Mouse (Mus musculus): ENCODE measurements around the gene Cacna1g.

Gene Cacna1g

DNA sequence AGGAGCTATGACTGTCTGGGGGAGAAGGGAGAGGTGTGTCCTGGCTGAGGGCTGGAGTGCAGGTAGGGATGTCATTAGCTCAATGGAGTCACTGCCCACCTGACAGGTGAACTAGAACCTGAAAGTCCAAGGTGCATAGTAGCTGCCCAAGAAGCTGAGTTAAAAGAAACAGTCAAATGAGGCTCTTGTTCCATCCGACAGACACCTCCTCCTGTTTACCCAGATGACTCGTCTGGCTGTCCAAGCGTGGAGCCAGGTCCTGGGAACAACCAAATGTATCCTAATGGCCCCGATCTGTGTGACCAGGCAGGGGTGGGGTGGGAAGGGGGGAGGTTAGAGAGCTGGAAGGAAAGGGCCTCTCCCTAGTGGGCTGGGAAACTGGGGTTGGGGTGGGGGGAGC lies 28.7 kb downstream of the Cacna1g start:
- no peak for DNase-seq (ENCODE audit: low spot score)

DNA sequence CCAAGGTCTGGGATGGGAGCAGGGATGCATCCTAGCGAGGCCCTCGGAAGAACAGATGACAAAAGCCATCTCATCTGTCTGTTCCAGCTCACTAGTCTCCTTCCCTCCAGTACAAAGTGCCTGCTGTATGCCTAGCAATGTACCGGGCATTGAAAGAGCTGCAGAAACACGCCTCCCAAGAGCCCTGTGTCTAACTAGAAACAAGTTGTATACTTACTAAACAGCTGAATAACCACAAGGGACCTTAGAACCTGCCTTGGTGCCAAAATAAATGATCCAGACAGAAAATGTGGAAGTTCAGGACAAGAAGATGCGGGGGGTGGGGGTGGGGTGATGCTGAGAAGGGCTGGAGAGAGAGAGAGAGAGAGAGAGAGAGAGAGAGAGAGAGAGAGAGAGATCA lies 29.2 kb downstream of the Cacna1g start:
- DNase-seq (ENCODE audit: low spot score): no peak

DNA sequence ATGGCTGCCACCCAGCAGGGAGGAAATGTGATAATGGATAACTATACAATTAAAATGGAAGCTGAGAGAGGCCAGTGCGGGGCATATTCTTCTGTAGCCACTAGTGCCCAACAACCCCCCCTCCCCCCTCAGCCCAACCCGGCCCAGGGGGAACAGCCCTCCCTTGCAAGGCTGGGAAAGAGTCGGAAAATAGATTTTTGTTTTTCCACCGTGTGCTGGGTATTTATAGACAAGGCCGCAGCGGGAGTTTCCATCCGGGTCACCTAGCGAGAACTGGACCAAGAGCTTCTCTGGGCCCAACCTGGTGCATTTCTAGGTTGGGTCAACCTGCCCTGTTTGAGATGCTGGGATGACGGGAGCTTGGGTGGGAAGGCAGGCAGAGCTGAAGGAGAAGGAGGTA lies 32.2 kb downstream of the Cacna1g start:
- no peak for DNase-seq (ENCODE audit: low spot score)

DNA sequence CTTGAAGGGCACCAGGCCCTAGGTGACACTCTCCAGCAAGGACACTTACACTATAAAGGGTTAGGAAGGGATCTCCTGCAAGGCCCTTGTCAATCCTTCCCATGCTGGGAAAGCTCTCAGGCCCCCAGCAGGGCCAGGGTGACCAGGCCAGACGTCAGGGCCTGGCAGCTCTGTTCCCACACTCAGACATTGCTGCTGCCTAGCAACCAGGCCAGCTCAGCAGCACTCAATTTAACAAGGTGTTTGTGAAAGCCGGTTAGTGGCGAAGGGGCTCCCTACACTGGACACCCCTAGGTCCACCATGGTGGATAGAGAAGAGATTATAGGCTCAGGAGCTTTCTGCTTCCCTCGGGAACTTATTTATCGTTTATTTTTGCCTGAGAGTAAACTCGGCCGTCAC lies 32.9 kb downstream of the Cacna1g start:
- DNase-seq (ENCODE audit: low spot score): no peak

DNA sequence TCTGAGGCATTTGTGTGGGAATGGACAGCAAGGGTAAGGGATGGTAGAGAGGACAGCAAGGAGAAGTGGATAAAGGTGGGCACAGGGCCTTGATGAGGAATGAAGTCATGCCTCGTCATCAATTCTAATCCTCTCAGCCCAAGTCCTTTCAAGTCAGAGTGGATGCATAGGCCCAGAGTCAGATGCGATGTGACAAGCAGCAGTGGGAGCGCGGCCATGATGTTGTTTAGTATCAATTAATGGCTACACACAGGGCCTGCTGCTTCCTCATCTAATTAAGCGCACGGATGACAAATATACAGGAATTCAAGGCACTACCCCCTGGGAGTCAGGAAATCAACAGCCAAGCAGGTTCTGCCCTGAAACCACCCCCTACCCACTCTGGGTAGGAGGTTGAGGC lies 33.6 kb downstream of the Cacna1g start:
- DNase-seq (ENCODE audit: low spot score): no peak

DNA sequence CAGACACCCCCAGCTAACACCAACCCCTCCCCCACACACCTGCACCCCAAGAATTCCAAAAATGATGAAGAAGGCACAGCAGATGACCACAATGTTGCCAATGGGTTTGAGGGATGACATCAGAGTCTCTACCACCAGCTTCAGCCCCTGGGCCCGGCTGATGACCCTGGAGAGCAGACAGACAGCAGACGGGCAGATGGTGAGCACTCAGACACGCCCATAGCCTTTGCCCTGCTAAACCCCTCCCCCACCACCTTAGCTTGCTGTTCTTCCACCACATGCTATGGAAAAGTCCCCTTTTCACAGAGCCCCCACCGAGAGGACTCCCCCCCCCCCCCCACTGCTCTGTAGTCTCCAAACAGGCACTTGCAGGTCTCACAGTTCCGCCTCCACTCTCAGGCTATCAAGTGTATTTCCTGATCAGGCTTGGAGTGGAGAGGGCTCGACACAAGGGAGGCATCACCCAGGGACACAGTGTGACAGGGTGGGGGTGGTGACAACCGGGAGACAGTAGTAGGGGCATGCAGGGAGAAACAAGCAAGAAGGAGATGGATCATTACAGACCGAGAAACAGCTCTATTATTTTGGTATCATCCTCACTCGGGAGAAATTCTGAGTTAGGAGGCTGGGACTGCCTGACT lies 44.9 kb downstream of the Cacna1g start:
- DNase-seq (ENCODE audit: low spot score): no peak

DNA sequence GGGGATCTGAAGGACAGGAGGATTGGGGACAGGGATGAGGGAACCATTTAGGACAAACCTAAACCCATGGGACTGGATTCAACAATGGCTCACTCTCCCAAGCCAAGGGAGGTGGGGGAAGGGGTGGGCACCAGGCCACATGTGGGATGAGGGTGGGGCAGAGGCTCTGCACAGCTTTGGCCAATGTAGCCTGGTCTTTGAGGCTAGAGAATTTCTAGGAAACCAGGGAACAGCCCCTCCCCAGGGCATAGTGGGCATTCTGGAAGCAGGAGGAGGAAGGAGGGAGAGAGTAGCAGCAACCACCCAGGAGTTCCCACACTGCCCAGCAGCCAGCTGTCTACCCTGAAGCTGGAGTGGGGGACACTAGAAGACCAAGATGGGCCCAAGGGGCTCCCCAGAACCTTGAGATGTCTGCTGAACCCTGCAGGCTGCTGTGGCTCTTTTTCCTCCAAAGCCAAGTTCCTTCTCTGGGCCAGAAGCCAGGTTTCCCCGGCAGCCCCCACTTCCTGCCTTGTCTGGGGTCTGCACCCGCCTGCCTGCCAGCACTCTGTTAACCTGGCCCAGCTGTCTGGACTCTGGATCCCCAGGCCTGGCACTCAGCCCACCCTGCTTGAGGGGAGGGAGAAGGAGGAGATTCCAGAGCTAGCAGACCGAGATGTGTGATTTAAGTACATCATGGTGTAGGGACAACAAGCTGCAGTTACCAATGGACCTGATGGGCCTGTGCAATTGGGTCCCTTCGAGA lies 45.7 kb downstream of the Cacna1g start:
- DNase-seq (ENCODE audit: low spot score): no peak

DNA sequence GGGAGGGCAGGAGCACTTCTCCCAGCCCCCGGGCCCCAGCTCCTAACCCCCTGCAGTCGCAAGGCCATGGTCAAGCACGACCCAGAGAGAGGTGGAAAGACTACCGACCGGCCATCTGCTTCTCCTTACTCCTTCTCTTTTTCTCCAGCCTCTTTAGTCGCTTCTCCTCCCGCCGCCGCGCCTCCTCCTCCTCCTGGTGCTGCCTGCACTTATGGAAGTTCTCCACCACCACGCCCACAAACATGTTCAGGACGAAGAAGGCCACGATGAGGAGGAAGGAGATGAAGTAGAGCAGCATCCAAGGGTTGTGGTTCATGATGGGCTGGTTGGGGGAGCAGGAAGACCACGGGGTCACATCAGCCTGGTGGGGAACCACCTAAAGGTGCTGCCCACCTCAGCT lies 48.3 kb downstream of the Cacna1g start:
- no peak for DNase-seq (ENCODE audit: low spot score)

DNA sequence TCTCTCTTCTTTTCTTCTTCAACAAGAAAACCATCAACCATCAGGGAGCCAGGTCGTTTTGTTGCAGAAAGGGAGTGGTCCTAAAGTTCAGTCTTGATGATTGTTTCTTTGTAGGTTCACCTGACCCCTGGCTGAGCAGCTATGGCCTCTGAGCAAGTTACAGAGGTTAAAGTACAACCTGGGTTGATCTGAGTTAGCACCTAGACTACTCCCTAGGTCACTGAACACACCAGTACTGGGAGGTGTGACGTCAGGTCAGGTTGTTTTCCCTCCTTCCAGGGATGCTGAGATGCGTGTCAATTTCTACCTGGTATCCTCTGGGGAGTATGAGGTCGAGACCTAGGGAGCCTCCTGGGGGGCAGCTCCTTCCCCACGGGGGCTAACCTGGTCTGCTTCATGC lies 48.8 kb downstream of the Cacna1g start:
- DNase-seq (ENCODE audit: low spot score): no peak

DNA sequence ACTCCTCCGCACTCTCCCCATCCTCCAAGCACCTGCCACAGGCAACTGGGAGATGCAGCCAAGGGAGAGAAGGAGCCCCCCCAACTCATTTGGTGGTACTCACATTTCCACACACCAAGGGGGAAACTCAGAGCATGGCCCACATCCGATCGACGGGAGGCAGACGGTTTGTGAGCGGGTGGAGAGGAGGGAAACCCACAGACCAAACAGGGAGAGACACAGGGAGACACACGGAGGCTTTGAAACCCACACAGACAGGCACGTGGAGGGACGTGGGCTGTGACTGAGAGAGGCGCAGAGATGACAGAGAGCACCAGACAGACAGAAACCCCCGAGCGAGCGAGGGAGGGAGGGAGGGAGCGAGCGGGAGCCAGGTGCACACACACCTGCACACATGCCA lies 49.6 kb downstream of the Cacna1g start:
- DNase-seq (ENCODE audit: low spot score): no peak

DNA sequence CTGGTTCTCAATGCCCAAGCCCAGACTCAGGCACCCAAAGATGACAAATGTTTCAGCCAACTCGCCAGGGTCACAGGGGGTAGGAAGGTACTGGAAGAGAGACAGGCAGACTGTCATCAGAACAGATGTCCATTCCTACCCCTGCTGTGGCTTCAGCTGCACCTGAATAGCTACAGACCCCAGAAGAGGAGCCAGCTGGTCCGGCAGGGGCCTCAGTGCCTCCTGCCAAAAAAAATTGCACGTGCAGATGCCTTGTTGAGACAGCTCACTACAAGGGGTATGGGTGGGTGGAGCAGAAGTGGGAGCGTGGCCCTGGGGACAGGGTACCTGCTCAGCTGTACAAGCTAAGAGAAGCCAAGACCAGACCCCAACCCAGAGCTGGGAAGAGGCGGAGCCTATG lies 50.1 kb downstream of the Cacna1g start:
- no peak for DNase-seq (ENCODE audit: low spot score)

DNA sequence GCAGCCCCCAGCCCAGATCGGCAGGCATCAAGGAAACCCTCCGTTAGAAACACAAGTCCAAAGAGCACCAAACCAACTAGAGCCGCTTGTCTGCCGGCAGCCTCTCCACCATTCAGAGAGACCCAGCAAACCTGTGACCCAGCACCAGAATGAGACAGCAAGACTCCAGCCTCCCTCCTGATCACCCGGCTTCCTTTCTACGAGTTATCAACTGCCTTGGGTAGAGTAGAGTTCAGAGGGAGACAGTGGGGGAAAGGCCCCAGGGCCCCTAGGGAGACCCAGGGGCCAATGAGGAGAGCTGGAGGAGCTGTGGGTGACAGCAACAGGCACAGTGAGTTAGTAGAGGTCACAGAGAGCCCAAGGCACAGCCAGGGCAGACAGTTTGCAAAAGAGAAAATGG lies 53.0 kb downstream of the Cacna1g start:
- DNase-seq (ENCODE audit: low spot score): no peak

DNA sequence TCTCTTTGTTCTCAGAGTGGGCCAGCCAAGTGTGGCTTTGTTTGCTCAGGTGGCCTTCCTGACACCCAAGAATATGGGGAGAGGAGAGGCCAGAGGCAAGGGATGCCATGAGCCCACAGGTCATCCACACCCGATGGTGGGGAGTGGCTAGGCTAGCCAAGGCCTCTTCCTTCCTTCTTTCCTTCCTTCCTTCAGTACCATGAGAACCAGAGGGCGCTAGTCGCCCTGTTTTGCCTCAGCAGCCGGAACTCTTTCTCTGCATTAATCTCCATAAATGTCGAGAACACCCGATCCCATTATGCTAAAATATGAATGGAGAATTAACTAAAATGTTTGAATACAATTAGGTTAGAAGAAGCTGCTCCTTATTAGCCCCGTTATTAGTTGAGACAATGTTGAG lies 53.7 kb downstream of the Cacna1g start:
- DNase-seq (ENCODE audit: low spot score): no peak

DNA sequence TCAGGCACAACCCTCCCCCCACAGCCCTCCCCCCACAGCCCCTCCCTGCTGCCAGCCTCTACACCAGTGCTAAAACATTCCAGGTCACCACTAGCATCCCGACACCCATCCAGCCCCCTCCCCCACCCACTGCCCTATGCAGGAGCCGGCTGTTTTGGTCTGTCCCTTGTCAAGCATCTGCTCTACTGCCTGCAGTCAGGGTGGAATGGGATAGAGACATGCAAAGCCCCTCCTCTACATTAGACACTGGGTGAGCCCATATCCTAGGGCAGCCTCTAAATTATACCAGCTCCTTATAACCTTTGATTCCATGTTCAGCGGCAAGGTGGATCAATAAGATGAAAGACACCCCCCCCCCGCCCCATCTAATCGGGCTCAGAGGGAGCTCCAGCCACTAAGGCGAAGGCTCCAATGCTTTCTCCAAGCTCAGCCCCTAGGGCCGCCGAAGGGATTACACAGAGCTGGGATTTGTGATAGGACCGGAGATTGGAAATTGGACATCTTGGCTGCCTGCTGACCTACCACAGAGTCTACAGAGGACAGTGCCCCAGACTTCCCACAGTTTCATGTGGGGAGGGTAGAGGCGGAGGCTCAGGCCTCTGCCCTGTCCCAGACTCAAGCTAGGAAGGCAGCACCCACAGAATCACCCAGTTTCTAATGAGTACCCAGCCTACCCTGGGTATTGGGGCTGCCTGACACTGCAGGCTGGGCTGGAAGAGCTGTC lies 54.8 kb downstream of the Cacna1g start:
- DNase-seq (ENCODE audit: low spot score): no peak

DNA sequence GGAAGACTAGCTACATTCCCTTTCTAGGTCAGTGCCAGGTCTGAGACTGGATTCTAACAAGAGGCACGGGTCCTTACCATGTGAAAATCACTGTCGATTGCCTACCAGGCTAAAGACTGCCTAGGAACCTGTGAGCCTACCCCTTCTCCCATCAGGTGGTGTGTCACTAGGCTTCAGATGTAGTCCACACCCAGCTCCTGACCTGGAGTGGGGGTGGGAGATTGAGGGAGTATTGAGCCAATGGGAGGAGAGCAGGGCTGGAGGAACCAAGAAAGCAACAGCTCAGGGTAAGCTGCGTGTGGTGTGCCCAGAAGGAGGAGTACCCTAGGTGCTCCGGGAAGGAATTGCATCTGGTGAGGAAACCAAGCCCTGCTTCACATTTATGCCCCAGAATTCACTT lies 60.0 kb downstream of the Cacna1g start:
- no peak for DNase-seq (ENCODE audit: low spot score)

DNA sequence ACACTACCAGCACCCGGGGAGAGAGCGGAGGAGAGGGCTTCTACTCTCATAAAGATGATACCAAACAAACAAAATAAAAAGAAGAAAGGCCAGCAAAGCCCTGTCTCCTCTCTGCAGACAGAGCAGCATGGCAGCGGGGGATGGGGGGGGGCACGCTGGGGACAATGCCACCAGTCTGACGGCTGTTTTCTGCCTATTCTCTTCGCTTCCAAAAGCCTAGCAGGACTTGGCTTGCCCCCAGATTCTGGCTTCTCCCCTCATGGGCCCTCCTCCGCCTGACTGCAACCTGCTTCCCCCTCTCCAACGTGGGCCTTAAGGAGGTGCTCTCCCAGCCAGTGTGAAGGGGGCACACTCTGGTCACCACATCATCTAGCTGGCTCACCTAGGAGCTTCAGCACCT lies 60.5 kb downstream of the Cacna1g start:
- no peak for DNase-seq (ENCODE audit: low spot score)

DNA sequence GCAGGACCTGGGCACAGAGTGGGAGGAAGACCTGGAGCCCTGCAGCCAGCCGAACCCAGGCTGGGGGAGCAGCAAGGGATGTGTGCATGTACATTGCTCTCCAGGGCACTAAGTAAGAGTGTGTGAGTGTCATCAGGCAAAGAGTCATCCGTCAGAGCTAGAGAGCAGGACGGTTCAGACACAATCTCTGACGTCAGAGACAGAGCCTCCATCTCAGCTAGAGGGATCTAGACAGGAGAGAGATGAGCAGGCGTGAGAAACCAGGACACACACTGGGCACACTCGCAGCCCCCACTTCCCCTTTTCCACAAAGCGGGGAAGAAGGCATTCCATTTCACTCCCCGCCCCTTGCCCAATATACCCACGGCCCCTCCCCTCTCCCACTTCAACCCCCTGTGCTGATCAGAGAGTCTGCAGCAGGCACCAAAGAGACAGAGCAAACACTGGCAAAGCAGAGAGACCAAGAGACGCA lies 61.0 kb downstream of the Cacna1g start:
- no peak for DNase-seq (ENCODE audit: low spot score)

DNA sequence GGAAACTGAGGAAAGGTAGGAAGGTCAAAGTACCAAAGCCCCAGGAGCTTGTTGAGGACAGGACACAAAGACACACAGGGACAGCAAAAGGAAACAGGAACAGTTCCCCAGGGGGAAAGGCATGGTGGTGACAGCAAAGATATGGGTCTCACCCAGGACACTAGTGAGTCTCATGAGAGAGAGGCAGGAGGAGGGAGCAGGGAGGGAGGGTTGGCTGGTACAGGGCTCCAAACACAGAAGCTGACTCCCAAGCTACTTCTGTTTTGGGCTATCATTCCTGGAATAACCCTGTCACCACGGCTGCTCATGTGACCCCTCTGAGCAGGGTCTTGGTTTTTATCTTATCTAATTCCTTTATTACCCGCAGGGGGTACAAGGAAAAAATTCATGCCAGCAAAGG lies 61.4 kb downstream of the Cacna1g start:
- DNase-seq (ENCODE audit: low spot score): no peak

DNA sequence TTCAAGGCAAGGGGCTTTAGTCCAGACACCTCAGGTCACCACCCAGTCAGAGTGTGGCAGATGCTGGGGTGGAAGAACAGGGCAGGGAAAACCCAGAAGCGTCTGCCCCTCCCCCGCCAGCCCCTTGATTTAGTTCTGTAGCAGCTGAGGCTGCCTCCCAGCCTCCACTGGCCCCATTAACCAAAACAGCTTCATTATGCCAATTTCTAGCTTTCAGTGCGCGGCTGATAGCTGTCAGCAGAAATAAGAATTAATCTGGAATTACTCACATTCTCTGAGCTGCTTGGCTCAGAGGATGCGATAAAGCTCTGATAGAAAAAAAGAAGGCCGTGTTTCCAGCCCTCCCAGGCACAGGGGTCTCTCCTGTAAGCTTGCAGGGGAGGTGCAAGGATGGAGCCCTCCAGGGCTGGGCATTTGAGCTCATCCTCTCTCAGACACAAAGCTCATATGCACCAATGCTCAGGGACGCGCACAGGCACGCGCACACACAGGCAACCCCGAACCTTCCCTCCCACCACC lies 66.1 kb downstream of the Cacna1g start:
- no peak for DNase-seq (ENCODE audit: low spot score)

DNA sequence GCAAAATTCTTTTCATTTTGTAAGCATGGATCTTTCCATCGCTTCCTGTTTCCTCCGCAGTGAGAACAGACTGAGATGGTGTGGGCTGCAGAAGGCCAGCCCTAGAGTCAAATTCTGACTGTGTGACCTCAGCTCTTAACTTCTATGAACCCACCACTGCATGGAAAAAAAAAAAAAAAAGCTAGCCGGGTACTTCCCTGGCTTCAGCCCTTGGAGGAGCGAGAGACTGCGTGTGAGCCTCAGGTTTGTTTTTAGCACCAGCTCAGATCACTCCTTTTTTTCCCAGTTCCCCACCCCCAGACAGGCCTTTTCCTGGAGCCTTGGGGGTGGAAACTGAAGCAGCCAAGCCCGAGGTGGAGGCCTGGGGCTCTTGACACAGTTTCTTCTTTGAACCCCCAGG lies 68.7 kb downstream of the Cacna1g start:
- no peak for DNase-seq (ENCODE audit: low spot score)

DNA sequence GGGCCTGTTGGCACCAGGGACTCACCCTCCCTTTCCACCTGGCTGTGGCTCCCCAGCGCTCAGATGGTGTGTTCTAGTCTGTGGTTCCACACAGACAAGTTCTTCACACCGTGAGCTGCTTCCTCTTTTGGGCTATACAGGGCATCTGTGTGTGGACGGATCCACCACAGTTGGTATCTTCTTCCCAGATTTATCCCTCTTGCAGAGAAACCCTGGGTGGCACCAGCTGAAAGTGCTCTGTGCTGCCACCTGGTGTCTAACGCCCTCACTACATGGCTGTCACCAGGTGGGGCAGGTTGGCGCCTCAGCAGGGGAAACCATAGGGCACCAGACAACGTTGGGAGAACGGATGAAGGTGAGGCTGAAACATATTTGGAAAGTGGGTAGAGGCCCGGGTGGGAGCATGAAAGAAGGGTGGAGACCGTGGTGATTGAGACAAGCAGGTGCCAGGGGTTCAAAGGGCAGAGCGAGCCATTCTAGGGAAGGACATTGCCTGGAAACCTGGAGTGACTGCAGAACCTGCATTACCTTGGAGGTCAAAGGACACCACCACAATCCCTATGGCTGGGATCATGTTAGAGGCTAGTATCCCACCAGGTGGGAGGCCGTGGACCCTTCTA lies 69.2 kb downstream of the Cacna1g start:
- peak; percentile 66 for DNase-seq (ENCODE audit: low spot score)

DNA sequence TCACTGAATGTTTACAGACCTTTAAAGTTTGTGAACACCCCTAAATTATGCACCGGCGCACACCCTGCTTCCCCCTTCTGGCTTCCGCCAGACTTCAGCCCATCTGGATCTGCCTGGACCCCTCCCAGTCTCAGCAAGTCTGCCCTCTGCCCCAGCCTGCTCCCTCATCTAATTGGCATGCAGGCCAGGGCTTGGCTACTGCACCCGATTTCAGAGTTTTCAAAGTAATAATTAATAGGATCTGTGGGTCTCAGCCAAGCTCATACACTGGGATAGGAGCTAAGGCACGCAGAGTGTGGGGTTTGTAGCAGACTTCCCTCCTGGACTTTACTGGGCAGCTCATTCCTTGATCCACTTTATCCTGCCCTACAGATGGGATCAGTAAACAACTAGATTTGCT lies 69.8 kb downstream of the Cacna1g start:
- DNase-seq (ENCODE audit: low spot score): no peak

DNA sequence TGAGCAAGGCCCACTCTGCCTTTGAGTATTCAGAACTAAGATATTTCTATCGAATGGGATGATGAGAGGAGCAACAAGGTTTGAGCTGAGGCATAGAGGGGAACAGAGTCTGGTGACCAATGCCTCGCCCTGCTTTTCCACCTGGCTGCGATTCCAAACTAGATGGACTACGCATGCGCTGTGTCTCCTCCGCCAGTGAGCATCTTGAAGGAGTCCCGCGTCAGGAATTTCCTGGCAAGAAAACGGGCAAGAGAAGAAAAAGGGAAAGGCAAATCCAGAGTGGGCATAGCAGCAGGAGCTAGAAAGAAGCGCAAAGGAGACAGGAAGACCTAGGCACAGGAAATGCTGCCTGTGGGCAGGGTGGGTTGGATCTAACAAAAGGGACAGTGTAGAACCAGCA lies 70.2 kb downstream of the Cacna1g start:
- no peak for DNase-seq (ENCODE audit: low spot score)

Data from spleen, adult 12 weeks (tissue).